Mouse (Mus musculus): ENCODE results near the gene Mgat4d.
A peak's percentile ranks its signal among the peaks of the same experiment; 100 is the strongest.

- TF ChIP-seq HCFC1 (IDR thresholded peaks at IDR 0.05; ENCODE audit: borderline replicate concordance, insufficient read depth, low read length) (0 out of 2 replicates have a peak, but pooled peaks have one; percentile 17), ZC3H11A (IDR thresholded peaks at IDR 0.05; ENCODE audit: borderline replicate concordance, low read depth, low read length) (no peak), CHD2 (IDR thresholded peaks at IDR 0.05; ENCODE audit: low read depth, low read length) (no peak)
Measured at GRCm38 (mm10) chr8:83331899-83332697, 16.2 kb upstream of the Mgat4d start, which contains the start of gene Elmod2.
